Mouse (Mus musculus): Measurements from ENCODE around the gene Arhgef10l. TPM values are rescaled to one million over a fixed set of nuclear protein-coding genes. Genes with fewer than 3 reads are reported as not detected.

Arhgef10l gene
- polyA plus RNA-seq, 1 experiment from 2014 or later: 13.8 TPM

DNA sequence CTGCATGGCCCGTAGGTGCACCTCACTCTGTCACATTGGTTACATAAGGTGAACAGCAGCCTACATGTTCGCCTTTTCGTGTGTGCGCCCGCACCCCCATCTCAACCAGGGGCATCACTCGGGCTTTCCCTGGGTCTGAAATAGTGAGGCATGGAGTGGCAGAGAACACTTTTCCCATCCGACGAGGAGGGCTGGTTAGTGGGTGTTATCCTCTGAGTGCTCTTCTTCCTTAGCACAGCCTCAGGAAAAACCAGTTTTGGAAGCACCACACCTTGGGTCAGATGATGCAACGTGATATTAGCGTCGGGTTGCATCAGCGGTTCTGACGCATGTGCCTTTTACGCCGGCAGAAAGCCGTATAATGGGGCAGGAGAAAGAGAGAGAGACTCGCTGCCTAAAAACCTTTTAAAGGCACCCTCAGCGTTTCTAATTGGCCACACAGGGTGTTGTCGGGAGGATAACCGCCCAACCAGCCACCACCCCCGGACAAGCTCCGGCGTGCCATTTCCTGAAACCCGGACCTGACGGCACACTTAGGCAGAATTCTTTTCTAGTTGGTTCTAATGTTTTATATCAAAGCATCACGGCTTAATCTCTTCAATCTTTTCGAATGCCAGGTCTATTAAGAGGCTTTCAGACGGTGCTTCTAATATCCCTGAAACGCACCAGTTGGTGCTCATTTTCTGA lies 33.8 kb upstream of the Arhgef10l start:
- DNase-seq (ENCODE audit: low spot score) (peak; percentile 44), ATAC-seq (ENCODE audit: low FRiP score) (no peak)
- WGBS: 7% methylated on average over 29 of the region's 29 CpGs
- peaks cover 22% of the 10 kb centered on the region for H3K27me3 ChIP-seq (ENCODE audit: control insufficient read depth, insufficient read depth, low read length)
- no peaks in the 10 kb centered on the region for H3K36me3 ChIP-seq (ENCODE audit: control insufficient read depth, insufficient read depth, low read length)
- H3K4me2 ChIP-seq (replicated peaks; ENCODE audit: low read depth, low read length): peak overlapping the region; percentile 34
- H3K4me3 ChIP-seq (ENCODE audit: low read depth, low read length): peak overlapping the region; percentile 17
- H3K27ac ChIP-seq (ENCODE audit: low read depth, low read length): no peak overlapping the region
- no peaks in the 10 kb centered on the region for H3K9me3 ChIP-seq (ENCODE audit: control insufficient read depth, low read length)
- peaks cover 9% of the 10 kb centered on the region for H3K4me1 ChIP-seq (replicated peaks; ENCODE audit: control insufficient read depth, insufficient read depth, low read length)
- H3K9ac ChIP-seq (ENCODE audit: low read depth, low read length): no peak overlapping the region

DNA sequence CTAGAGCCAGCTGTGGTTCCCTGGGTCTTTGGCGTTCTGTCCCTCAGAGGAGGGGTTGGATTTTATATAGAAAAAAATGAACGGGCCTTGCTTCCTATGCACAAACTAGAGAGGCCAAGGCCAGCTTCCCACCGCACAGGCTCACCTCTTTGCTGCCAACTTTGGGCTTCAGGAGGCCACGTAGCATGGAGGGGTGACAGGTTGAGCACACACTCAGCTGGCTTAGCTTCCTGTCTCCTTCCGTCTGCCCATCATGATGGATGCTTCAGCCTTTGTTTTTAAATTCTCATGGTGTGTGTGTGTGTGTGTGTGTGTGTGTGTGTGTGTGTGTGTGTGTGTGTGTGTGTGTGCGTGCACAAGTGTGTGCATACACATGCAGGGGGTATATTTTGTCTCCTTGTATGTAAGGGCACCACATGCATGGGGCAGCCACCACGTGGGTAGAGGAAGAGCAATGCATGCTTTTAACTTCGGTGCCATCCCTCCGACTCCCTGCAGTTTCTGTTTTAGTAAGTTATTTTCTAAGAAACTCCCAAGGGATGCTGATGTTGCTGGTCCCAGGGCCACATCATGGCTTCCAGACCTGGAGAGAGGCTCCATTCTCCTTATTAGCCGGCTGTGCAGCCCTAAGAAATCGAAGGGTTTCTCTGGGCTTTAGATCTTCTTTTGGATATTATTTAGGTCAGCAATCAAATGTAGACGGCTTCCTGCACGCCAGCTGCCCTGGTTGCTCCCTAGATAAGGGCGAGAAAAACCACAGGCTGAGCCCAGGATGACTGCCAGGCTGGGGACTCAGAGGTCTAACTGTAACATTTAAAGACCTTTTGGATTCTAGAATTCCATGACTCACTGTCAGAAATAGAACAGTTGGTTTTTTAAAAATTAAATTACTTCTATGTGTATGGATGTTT lies 30.1 kb upstream of the Arhgef10l start:
- WGBS: 77% methylated on average over 13 of the region's 14 CpGs
- H3K4me3 ChIP-seq (ENCODE audit: low read depth, low read length): no peak overlapping the region
- no peaks in the 10 kb centered on the region for H3K36me3 ChIP-seq (ENCODE audit: control insufficient read depth, insufficient read depth, low read length)
- H3K9me3 ChIP-seq (ENCODE audit: control insufficient read depth, low read length): no peaks in the 10 kb centered on the region
- no peak overlapping the region for H3K27ac ChIP-seq (ENCODE audit: low read depth, low read length)
- ATAC-seq (ENCODE audit: low FRiP score) (no peak), DNase-seq (ENCODE audit: low spot score) (no peak)
- no peak overlapping the region for H3K4me2 ChIP-seq (replicated peaks; ENCODE audit: low read depth, low read length)
- H3K4me1 ChIP-seq (replicated peaks; ENCODE audit: control insufficient read depth, insufficient read depth, low read length): no peaks in the 10 kb centered on the region; the same call in 1 of the 2 replicates
- no peak overlapping the region for H3K9ac ChIP-seq (ENCODE audit: low read depth, low read length)
- H3K27me3 ChIP-seq (ENCODE audit: control insufficient read depth, insufficient read depth, low read length): peaks cover 22% of the 10 kb centered on the region

DNA sequence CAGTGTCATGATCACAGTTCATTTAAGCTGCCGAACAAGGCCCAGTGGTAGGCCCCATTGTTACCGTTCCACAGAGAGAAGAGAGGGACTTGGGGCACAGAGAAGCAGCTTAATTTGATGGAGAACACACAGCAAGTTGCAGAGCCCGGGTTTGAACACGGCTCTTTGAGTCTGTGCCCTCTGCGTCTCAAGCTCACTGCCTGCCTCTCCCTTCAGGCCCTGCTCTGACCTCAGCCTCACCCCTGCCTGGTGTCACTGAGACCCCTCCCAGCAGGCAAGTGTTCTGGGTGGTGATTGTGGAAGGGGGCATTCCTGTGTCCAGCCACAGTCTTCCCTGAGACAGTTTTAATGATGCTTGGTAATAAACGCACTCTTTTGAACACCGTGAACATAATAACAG lies 29.3 kb upstream of the Arhgef10l start:
- WGBS: 71% methylated on average over 7 of the region's 7 CpGs

DNA sequence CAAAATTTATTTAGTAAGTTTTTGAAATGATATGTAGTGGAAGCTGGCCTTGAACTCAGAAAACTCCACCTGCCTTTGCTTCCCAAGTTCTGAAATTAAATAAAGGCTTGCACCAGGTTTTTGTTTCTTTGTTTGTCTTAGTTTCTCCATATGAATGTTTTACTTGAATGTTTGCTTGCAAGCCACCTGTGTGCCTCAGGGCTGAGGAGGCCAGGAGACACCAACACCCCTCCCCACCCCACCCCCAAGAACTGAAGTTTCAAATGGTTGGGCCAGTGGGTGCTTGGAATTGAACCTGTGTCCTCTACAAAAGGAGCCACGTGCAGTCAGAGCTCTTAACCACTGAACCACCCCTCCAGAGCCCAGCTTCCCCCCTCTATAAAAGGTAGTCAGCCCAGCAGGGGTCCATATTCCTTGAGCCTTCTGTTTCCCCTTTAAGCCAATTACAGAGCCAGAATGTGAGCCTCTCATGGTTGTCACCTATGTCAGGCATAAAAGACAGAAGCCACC lies 28.8 kb upstream of the Arhgef10l start:
- H3K36me3 ChIP-seq (ENCODE audit: control insufficient read depth, insufficient read depth, low read length): no peaks in the 10 kb centered on the region
- no peak for DNase-seq (ENCODE audit: low spot score)
- no peak overlapping the region for H3K4me3 ChIP-seq (ENCODE audit: low read depth, low read length)
- 29% methylated on average over 1 of the region's 1 CpGs for WGBS
- no peaks in the 10 kb centered on the region for H3K9me3 ChIP-seq (ENCODE audit: control insufficient read depth, low read length)
- H3K27ac ChIP-seq (ENCODE audit: low read depth, low read length): no peak overlapping the region
- peaks cover 11% of the 10 kb centered on the region for H3K27me3 ChIP-seq (ENCODE audit: control insufficient read depth, insufficient read depth, low read length)
- no peak overlapping the region for H3K4me2 ChIP-seq (replicated peaks; ENCODE audit: low read depth, low read length)
- ATAC-seq (ENCODE audit: low FRiP score): no peak
- H3K9ac ChIP-seq (ENCODE audit: low read depth, low read length): no peak overlapping the region
- no peaks in the 10 kb centered on the region for H3K4me1 ChIP-seq (replicated peaks; ENCODE audit: control insufficient read depth, insufficient read depth, low read length)

More for the DNA sequence above, 29.3 kb upstream of the Arhgef10l start:
- peaks cover 14% of the 10 kb centered on the region for H3K27me3 ChIP-seq (ENCODE audit: control insufficient read depth, insufficient read depth, low read length)
- H3K4me1 ChIP-seq (replicated peaks; ENCODE audit: control insufficient read depth, insufficient read depth, low read length): no peaks in the 10 kb centered on the region
- H3K27ac ChIP-seq (ENCODE audit: low read depth, low read length): no peak overlapping the region
- H3K9ac ChIP-seq (ENCODE audit: low read depth, low read length): no peak overlapping the region
- no peaks in the 10 kb centered on the region for H3K9me3 ChIP-seq (ENCODE audit: control insufficient read depth, low read length)
- H3K4me3 ChIP-seq (ENCODE audit: low read depth, low read length): no peak overlapping the region
- no peaks in the 10 kb centered on the region for H3K36me3 ChIP-seq (ENCODE audit: control insufficient read depth, insufficient read depth, low read length)
- H3K4me2 ChIP-seq (replicated peaks; ENCODE audit: low read depth, low read length): no peak overlapping the region
- DNase-seq (ENCODE audit: low spot score): no peak
- ATAC-seq (ENCODE audit: low FRiP score): no peak

GRCm38 (mm10) chr4:140693513-140693912 lies 27.7 kb upstream of the Arhgef10l start:
- no peak overlapping the region for H3K9ac ChIP-seq (ENCODE audit: low read depth, low read length)
- peaks cover under 1% of the 10 kb centered on the region for H3K27me3 ChIP-seq (ENCODE audit: control insufficient read depth, insufficient read depth, low read length)
- H3K4me2 ChIP-seq (replicated peaks; ENCODE audit: low read depth, low read length): no peak overlapping the region
- WGBS: 77% methylated on average over 4 of the region's 4 CpGs
- H3K4me1 ChIP-seq (replicated peaks; ENCODE audit: control insufficient read depth, insufficient read depth, low read length): no peaks in the 10 kb centered on the region
- no peak overlapping the region for H3K4me3 ChIP-seq (ENCODE audit: low read depth, low read length)
- no peak overlapping the region for H3K27ac ChIP-seq (ENCODE audit: low read depth, low read length)
- H3K36me3 ChIP-seq (ENCODE audit: control insufficient read depth, insufficient read depth, low read length): no peaks in the 10 kb centered on the region
- H3K9me3 ChIP-seq (ENCODE audit: control insufficient read depth, low read length): no peaks in the 10 kb centered on the region
- ATAC-seq (ENCODE audit: low FRiP score) (no peak), DNase-seq (ENCODE audit: low spot score) (no peak)

DNA sequence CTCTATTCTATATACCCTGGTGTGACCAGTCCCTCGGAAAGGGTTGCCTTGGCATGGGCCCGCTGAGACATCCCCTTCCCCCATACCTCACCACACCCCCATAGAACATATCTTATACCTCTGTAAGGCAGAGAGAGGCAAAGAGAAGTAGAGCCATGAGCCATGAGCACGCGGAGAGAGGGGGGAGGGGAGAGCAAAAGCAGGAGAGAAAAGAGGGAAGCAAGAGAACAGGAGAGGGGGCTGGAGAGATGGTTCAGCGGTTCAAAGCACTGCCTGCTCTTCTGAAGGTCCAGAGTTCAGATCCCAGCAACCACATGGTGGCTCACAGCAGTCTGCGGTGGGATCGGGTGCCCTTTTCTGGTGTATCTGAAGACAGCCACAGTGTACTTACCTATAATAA lies 25.7 kb upstream of the Arhgef10l start:
- Histone ChIP-seq H3K36me3 (ENCODE audit: control insufficient read depth, insufficient read depth, low read length) (no peaks in the 10 kb centered on the region), H3K4me1 (replicated peaks; ENCODE audit: control insufficient read depth, insufficient read depth, low read length) (no peaks in the 10 kb centered on the region), H3K4me3 (ENCODE audit: low read depth, low read length) (no peak overlapping the region), H3K27ac (ENCODE audit: low read depth, low read length) (no peak overlapping the region), H3K9ac (ENCODE audit: low read depth, low read length) (no peak overlapping the region), H3K4me2 (replicated peaks; ENCODE audit: low read depth, low read length) (no peak overlapping the region), H3K9me3 (ENCODE audit: control insufficient read depth, low read length) (no peaks in the 10 kb centered on the region), H3K27me3 (ENCODE audit: control insufficient read depth, insufficient read depth, low read length) (no peaks in the 10 kb centered on the region)
- 69% methylated on average over 7 of the region's 7 CpGs for WGBS
- DNase-seq (ENCODE audit: low spot score): no peak
- no peak for ATAC-seq (ENCODE audit: low FRiP score)

- Histone ChIP-seq H3K36me3 (ENCODE audit: control insufficient read depth, insufficient read depth, low read length) (no peaks in the 10 kb centered on the region), H3K9me3 (ENCODE audit: control insufficient read depth, low read length) (no peaks in the 10 kb centered on the region), H3K27me3 (ENCODE audit: control insufficient read depth, insufficient read depth, low read length) (no peaks in the 10 kb centered on the region), H3K9ac (ENCODE audit: low read depth, low read length) (no peak overlapping the region), H3K4me3 (ENCODE audit: low read depth, low read length) (no peak overlapping the region), H3K4me1 (replicated peaks; ENCODE audit: control insufficient read depth, insufficient read depth, low read length) (no peaks in the 10 kb centered on the region), H3K4me2 (replicated peaks; ENCODE audit: low read depth, low read length) (no peak overlapping the region), H3K27ac (ENCODE audit: low read depth, low read length) (no peak overlapping the region)
- WGBS: 77% methylated on average over 16 of the region's 16 CpGs
- DNase-seq (ENCODE audit: low spot score): no peak
- ATAC-seq (ENCODE audit: low FRiP score): no peak
These were observed 24.3 kb upstream of the Arhgef10l start for GRCm38 (mm10) chr4:140689873-140690655.

DNA sequence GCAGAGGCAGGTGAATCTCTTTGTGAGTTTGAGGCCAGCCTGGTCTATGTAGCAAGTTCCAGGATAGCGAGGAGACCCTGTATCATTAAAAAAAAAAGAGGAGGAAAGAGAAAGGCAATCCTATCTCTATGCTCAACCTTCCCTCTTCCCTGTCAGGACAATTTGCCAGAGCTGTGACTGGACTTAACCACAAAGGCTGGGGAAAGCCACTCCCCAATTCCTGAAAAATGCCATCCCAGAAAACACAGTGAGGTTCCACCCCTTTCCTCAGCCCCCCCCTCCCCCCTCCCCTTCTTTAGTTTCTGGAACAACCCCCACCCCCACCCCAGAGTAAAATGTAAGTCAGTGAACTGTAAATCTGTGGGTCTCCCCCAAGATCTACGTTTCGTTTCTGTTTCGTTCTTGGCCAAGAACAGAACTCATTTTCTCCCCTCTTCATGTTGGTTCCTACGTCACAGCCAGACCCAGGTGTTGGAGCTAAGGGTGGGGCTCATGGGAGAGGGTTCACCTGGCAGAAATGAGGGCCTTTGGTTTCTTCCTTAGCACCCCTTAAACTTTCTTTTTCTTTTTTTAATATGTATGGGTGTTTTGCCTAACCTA lies 23.1 kb upstream of the Arhgef10l start:
- Histone ChIP-seq H3K4me2 (replicated peaks; ENCODE audit: low read depth, low read length) (no peak overlapping the region), H3K4me1 (replicated peaks; ENCODE audit: control insufficient read depth, insufficient read depth, low read length) (peaks cover 7% of the 10 kb centered on the region; the same call in 1 of the 2 replicates), H3K4me3 (ENCODE audit: low read depth, low read length) (no peak overlapping the region), H3K27me3 (ENCODE audit: control insufficient read depth, insufficient read depth, low read length) (no peaks in the 10 kb centered on the region), H3K36me3 (ENCODE audit: control insufficient read depth, insufficient read depth, low read length) (no peaks in the 10 kb centered on the region), H3K27ac (ENCODE audit: low read depth, low read length) (no peak overlapping the region), H3K9ac (ENCODE audit: low read depth, low read length) (no peak overlapping the region), H3K9me3 (ENCODE audit: control insufficient read depth, low read length) (no peaks in the 10 kb centered on the region)
- 83% methylated on average over 5 of the region's 5 CpGs for WGBS
- DNase-seq (ENCODE audit: low spot score) (no peak), ATAC-seq (ENCODE audit: low FRiP score) (no peak)

Data from hindbrain, embryonic 11.5 days (tissue).